Mouse (Mus musculus) kidney, adult 2 months (tissue): ENCODE measurements at regions not wholly inside any gene's neighbourhood (a gene's known extent, or its start where the extent isn't known, plus 50 kb on each side); places are given as distances from the start of the nearest gene placed in this dataset.
A peak's percentile ranks its signal among the peaks of the same experiment; 100 is the strongest.

Experiments
- DNase-seq: peaks from one replicate; pipeline ENCODE4 v3.0.0; 2021
- H3K27ac ChIP-seq: fragments of 200-500 bp; 2 replicates; pipeline ENCODE4 v1.5.1; 2012; ENCODE audit warnings: low read depth, low read length, control low read depth, inconsistent platforms; ENCODE audit not compliant: insufficient read depth
- H3K27me3 ChIP-seq: fragments of 200-500 bp; replicated peaks from 2 replicates; pipeline ENCODE4 v1.6.1; 2012; ENCODE audit warnings: mild to moderate bottlenecking, moderate library complexity, low read length, inconsistent platforms; ENCODE audit not compliant: control insufficient read depth, insufficient read depth
- H3K36me3 ChIP-seq: fragments of 200-500 bp; 2 replicates; pipeline ENCODE4 v1.6.1; 2012; ENCODE audit warnings: mild to moderate bottlenecking, moderate library complexity, low read length, inconsistent platforms; ENCODE audit not compliant: control insufficient read depth, insufficient read depth
- H3K4me1 ChIP-seq: fragments of 200-500 bp; 2 replicates; pipeline ENCODE4 v1.6.1; 2011; ENCODE audit warnings: low read length; ENCODE audit not compliant: control insufficient read depth, insufficient read depth
- H3K4me3 ChIP-seq: fragments of 200-500 bp; 2 replicates; pipeline ENCODE4 v1.5.1; 2011; ENCODE audit warnings: mild to moderate bottlenecking, low read depth, low read length, control low read depth; ENCODE audit not compliant: insufficient read depth
- CTCF ChIP-seq: fragments of 200-500 bp; conservative IDR thresholded peaks from 2 replicates; pipeline ENCODE4 v1.5.1; 2011; ENCODE audit warnings: low read depth, mild to moderate bottlenecking, control low read depth, low read length, moderate library complexity, mixed read lengths; ENCODE audit not compliant: insufficient read depth, insufficient read length
- POLR2A ChIP-seq: fragments of 200-500 bp; IDR thresholded peaks from one replicate; pipeline ENCODE4 v1.6.1; 2011; ENCODE audit warnings: low read depth, low read length, control low read depth
- WGBS: fragments of 180-500 bp; shearing (Covaris S2); methylation state at CpG from one replicate; pipeline ENCODE4 v1.1.7; 2018; 5-methylcytosine and 5-hydroxymethylcytosine counted together

GRCm38 (mm10) chr6:127263903-127264680, 112.1 kb upstream of the Ccnd2 start:
- TF ChIP-seq POLR2A (no peak), CTCF (no peak)
- Histone ChIP-seq H3K27me3 (no peaks in the 10 kb centered on the region), H3K4me3 (no peak overlapping the region), H3K27ac (no peak overlapping the region), H3K4me1 (no peaks in the 10 kb centered on the region), H3K36me3 (no peaks in the 10 kb centered on the region)
- DNase-seq: no peak
- 73% methylated on average over 5 of the region's 5 CpGs for WGBS

DNA sequence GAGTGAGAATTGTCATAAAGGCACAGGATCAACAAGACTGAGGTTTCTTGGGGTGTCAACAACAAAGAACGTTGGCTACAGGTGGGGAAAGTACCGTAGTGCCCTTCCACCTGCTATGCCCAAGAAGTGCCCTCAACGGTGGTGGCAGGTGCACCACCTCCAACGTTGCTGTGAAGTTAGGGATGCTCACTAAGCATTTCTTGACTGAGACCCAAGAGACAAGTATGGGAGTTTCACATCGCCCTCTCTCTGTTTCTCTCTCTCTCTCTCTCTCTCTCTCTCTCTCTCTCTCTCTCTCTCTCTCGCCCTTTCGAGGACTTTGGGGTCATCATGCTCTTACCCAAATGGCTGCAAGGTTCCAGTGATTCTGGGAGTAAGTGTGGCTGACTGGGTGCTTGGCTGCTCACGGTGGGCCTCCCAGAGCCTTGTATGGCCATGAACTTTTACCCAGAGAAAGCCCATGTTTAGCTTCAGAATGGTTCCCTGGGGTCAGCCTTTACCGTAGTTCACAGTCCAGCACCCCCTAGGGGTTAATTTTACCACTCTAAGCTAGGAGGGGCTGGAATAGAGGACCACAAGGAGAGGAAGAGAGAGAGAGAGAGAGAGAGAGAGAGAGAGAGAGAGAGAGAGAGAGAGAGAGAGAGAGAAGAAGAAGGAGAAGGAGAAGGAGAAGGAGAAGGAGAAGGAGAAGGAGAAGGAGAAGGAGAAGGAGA, 113.2 kb upstream of the Ccnd2 start:
- 74% methylated on average over 9 of the region's 9 CpGs for WGBS
- no peak overlapping the region for H3K4me3 ChIP-seq
- no peak overlapping the region for H3K27ac ChIP-seq
- H3K4me1 ChIP-seq: no peaks in the 10 kb centered on the region
- H3K27me3 ChIP-seq: no peaks in the 10 kb centered on the region
- no peak for TF ChIP-seq CTCF
- TF ChIP-seq POLR2A: no peak
- no peak for DNase-seq
- H3K36me3 ChIP-seq: no peaks in the 10 kb centered on the region

GRCm38 (mm10) chr6:127265901-127266812, 114.2 kb upstream of the Ccnd2 start:
- peak; percentile 94 for DNase-seq
- no peaks in the 10 kb centered on the region for H3K4me1 ChIP-seq
- H3K27ac ChIP-seq: peak overlapping the region; percentile 37; the same call in 1 of the 2 replicates
- 0 out of 2 replicates have a peak overlapping the region, but pooled peaks have one; percentile 11 for H3K4me3 ChIP-seq
- no peaks in the 10 kb centered on the region for H3K27me3 ChIP-seq
- no peaks in the 10 kb centered on the region for H3K36me3 ChIP-seq
- WGBS: 2% methylated on average over 21 of the region's 21 CpGs
- TF ChIP-seq POLR2A (no peak), CTCF (no peak)

DNA sequence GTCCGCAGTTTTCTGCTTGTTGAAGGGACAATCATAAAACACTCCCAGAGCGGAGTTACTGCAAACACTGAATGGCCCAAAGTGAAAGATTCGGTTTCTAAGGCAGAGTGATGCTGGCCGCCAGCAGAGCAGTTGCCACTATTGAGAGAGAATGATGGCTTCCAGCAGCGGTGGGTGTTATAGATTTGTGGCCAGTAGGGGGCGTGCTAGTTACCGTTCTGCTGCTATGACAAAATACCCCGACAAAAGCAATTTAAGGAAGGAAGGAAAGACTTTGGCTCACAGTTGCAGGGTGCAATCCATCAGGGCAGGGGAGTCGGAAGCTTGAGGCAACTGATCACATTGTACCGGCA, 114.8 kb upstream of the Ccnd2 start:
- whole genome bisulfite sequencing: 31% methylated on average over 10 of the region's 10 CpGs
- H3K27me3 ChIP-seq: no peaks in the 10 kb centered on the region
- no peak for TF ChIP-seq POLR2A
- TF ChIP-seq CTCF: peak; percentile 20; the same call in 1 of the 2 replicates
- H3K4me1 ChIP-seq: no peaks in the 10 kb centered on the region
- H3K4me3 ChIP-seq: no peak overlapping the region
- no peaks in the 10 kb centered on the region for H3K36me3 ChIP-seq
- H3K27ac ChIP-seq: 0 out of 2 replicates have a peak overlapping the region, but pooled peaks have one; percentile 37
- peak; percentile 27 for DNase-seq

DNA sequence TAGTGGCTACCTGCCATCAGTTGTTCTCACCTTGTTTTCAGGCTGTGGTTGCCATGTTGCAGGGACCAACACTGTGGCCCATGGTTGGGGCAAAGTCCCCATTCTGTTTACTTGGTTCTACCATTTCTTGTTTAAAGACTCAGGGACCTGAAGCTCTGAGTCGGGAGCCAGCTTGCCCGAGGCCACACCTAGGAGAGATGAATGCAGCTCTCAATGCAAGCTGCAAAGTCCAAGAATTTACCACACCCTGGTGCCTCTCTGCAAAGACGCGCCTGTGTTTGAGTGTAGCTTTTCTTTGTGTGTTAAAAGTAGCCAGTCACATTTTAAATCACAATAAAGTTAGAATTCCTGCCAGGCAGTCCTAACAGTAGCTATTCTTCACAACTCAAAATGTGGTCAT, 117.0 kb upstream of the Ccnd2 start:
- H3K4me3 ChIP-seq: no peak overlapping the region
- no peak for DNase-seq
- no peaks in the 10 kb centered on the region for H3K36me3 ChIP-seq
- no peaks in the 10 kb centered on the region for H3K27me3 ChIP-seq
- H3K4me1 ChIP-seq: no peaks in the 10 kb centered on the region
- H3K27ac ChIP-seq: no peak overlapping the region
- 63% methylated on average over 4 of the region's 4 CpGs for WGBS
- TF ChIP-seq POLR2A (no peak), CTCF (no peak)

DNA sequence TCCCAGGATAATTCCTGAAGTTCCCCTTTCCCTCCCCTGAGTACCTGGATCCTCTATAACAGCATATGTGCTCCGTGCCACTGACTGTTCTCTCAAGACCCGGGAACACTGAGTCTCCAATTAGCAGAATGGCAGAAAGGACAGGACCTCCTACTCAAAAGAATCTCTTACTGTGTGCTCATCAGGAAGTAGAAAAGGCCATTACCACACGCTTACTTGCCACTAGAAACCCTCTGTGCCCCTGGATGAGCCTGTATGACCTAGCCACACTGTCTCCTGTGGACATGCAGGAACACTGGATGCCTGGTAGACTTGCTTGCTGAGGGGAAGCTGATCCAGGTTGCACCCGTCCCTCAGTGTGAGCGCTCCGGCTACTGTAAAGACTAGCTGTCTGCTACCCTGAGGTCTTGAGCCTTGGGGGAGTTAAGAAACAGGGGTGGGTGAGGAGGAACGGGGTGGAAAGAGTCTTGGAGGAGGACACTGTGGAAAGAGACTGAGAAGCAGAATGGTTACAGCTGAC, 117.6 kb upstream of the Ccnd2 start:
- no peak for DNase-seq
- no peak for TF ChIP-seq POLR2A
- TF ChIP-seq CTCF: no peak
- WGBS: 79% methylated on average over 7 of the region's 7 CpGs
- H3K27ac ChIP-seq: no peak overlapping the region
- no peaks in the 10 kb centered on the region for H3K4me1 ChIP-seq
- no peaks in the 10 kb centered on the region for H3K36me3 ChIP-seq
- H3K4me3 ChIP-seq: no peak overlapping the region
- H3K27me3 ChIP-seq: no peaks in the 10 kb centered on the region
